Mouse (Mus musculus): ENCODE data around the gene Clec18a. TPM values are rescaled to one million over a fixed set of nuclear protein-coding genes. Genes with fewer than 3 reads are reported as not detected.

Clec18a gene
- under 1 TPM; 0.20 to 0.34 TPM for polyA plus RNA-seq (2017; shearing (Covaris generic))

GRCm38 (mm10) chr8:111092326-111092725 is at the start of gene Clec18a:
Clec18a (minus strand) TSS chr8:111092426.

GRCm38 (mm10) chr8:111093865-111094718 is 1.9 kb upstream of the Clec18a start, which contains the start of gene Pdpr:
Pdpr (plus strand) TSS chr8:111094630.

GRCm38 (mm10) chr8:111056158-111056663 is 36.0 kb downstream of the Clec18a start, which contains the start of gene Exosc6:
Exosc6 (plus strand) TSS chr8:111056339.

GRCm38 (mm10) chr8:111032916-111033315 is 59.3 kb downstream of the Clec18a start, which contains the start of gene Aars:
Aars (plus strand) TSS chr8:111033144.

GRCm38 (mm10) chr8:111031572-111031971 is 60.7 kb downstream of the Clec18a start, which contains the start of gene Ddx19b:
Ddx19b (minus strand) TSS chr8:111031751.

Other genes starting within 250 kb of the Clec18a start
- 10 to 100 TPM; 50.3 to 57.3 TPM for gene Cog4, start 245.8 kb downstream of the Clec18a start, polyA plus RNA-seq (2017; shearing (Covaris generic))
- gene Sf3b3, start 245.6 kb downstream of the Clec18a start, polyA plus RNA-seq (2017; shearing (Covaris generic)), result 100 to 1,000 TPM; 162 to 164 TPM
- gene Fuk, start 189.9 kb downstream of the Clec18a start, polyA plus RNA-seq (2017; shearing (Covaris generic)), result 10 to 100 TPM in 1 of 2 experiments, 1 to 10 TPM in 1; 8.0 to 10.4 TPM
- 10 to 100 TPM; 26.4 to 42.2 TPM for gene St3gal2, start 172.5 kb downstream of the Clec18a start, polyA plus RNA-seq (2017; shearing (Covaris generic))
- 10 to 100 TPM; 22.0 to 25.7 TPM for gene Ddx19a, start 94.6 kb downstream of the Clec18a start, polyA plus RNA-seq (2017; shearing (Covaris generic))
- gene Ddx19b, start 60.7 kb downstream of the Clec18a start, polyA plus RNA-seq (2017; shearing (Covaris generic)), result 10 to 100 TPM; 11.6 to 15.3 TPM
- gene Aars, start 59.3 kb downstream of the Clec18a start, polyA plus RNA-seq (2017; shearing (Covaris generic)), result 10 to 100 TPM; 41.4 to 51.0 TPM
- 10 to 100 TPM; 26.5 to 43.9 TPM for gene Exosc6, start 36.1 kb downstream of the Clec18a start, polyA plus RNA-seq (2017; shearing (Covaris generic))
- 10 to 100 TPM; 15.4 to 19.4 TPM for gene Pdpr, start 2.2 kb upstream of the Clec18a start, polyA plus RNA-seq (2017; shearing (Covaris generic))
- gene Glg1, start 166.8 kb upstream of the Clec18a start, polyA plus RNA-seq (2017; shearing (Covaris generic)), result 10 to 100 TPM; 77.6 to 91.4 TPM
- gene Rfwd3, start 207.8 kb upstream of the Clec18a start, polyA plus RNA-seq (2017; shearing (Covaris generic)), result 10 to 100 TPM; 33.4 to 43.1 TPM
- 1 to 10 TPM; 3.7 to 4.5 TPM for gene Mlkl, start 245.8 kb upstream of the Clec18a start, polyA plus RNA-seq (2017; shearing (Covaris generic))